Mouse (Mus musculus) kidney, postnatal 0 days (tissue): ENCODE data around the gene Rps18. TPM values are rescaled to one million over a fixed set of nuclear protein-coding genes. Genes with fewer than 3 reads are reported as not detected.
"Not testable (repeated sequence)": the region's sequence is repeated elsewhere in the genome, so short reads cannot be mapped to it uniquely, and the experiment has no call there.

Experiments
- ATAC-seq: fragments of 200-750 bp; cut with Nextera tagmentation; replicated peaks from 2 replicates; pipeline ENCODE4 v1.8.0; 2017; ENCODE audit warnings: low read depth, moderate number of reproducible peaks, moderate TSS enrichment, moderate library complexity; ENCODE audit not compliant: low FRiP score
- DNase-seq: peaks from one replicate; pipeline ENCODE4 v3.0.0-alpha.2; 2016; ENCODE audit warnings: low spot score
- H3K27ac ChIP-seq: fragments of 300-500 bp; sonication (generic); 2 replicates; pipeline ENCODE4 v1.5.1; 2014; ENCODE audit warnings: mild to moderate bottlenecking
- H3K27me3 ChIP-seq: fragments of 300-500 bp; sonication (generic); 2 replicates; pipeline ENCODE4 v1.6.1; 2014; ENCODE audit warnings: low read length, mixed read lengths; ENCODE audit not compliant: insufficient read depth
- H3K36me3 ChIP-seq: fragments of 300-500 bp; sonication (generic); 2 replicates; pipeline ENCODE4 v1.6.1; 2014; ENCODE audit warnings: low read length, mixed read lengths; ENCODE audit not compliant: insufficient read depth
- H3K4me1 ChIP-seq: fragments of 300-500 bp; sonication (generic); replicated peaks from 2 replicates; pipeline ENCODE4 v1.6.1; 2014; ENCODE audit warnings: antibody characterized with exemption, low read length, mixed read lengths; ENCODE audit not compliant: insufficient read depth
- H3K4me2 ChIP-seq: fragments of 300-500 bp; sonication (generic); 2 replicates; pipeline ENCODE4 v1.6.1; 2014; ENCODE audit warnings: mild to moderate bottlenecking, low read length, moderate library complexity, mixed read lengths
- H3K4me3 ChIP-seq: fragments of 300-500 bp; sonication (generic); replicated peaks from 2 replicates; pipeline ENCODE4 v1.5.1; 2014; ENCODE audit warnings: low read depth, low read length
- H3K9ac ChIP-seq: fragments of 300-500 bp; sonication (generic); 2 replicates; pipeline ENCODE4 v1.6.1; 2014; ENCODE audit warnings: low read depth, low read length
- H3K9me3 ChIP-seq: fragments of 300-500 bp; sonication (generic); replicated peaks from 2 replicates; pipeline ENCODE4 v1.6.1; 2016; ENCODE audit warnings: low read length, inconsistent platforms, mixed read lengths
- CTCF ChIP-seq: IDR thresholded peaks from 2 replicates; pipeline ENCODE4 v1.5.1; 2016; ENCODE audit warnings: antibody characterized with exemption, low read depth, mild to moderate bottlenecking, moderate library complexity
- WGBS: fragments of 180-500 bp; shearing (Covaris S2); extraction: QIAGEN DNeasy Blood & Tissue Kit; methylation state at CpG from one replicate; pipeline ENCODE4 v1.1.7; 2014; 5-methylcytosine and 5-hydroxymethylcytosine counted together
- polyA plus RNA-seq: library from polyadenylated mRNA; unstranded; fragments of >200 nt; fragmentation: Nextera tagmentation; extraction: Ambion mirVana; gene quantifications from 2 replicates; pipeline ENCODE4 v1.2.1, GENCODE M21; 2015

The Rps18 gene
- 2,059 and 2,304 TPM in 2 replicates for polyA plus RNA-seq

- Histone ChIP-seq H3K27ac (peak within 1 kb of the TSS; percentile 91), H3K9me3 (no peaks in the 10 kb centered on the region), H3K4me1 (peaks cover 26% of the 10 kb centered on the region), H3K27me3 (no peaks in the 10 kb centered on the region), H3K9ac (peak within 1 kb of the TSS; percentile 94), H3K4me2 (peak within 1 kb of the TSS; percentile 84), H3K4me3 (peak within 1 kb of the TSS; percentile 94), H3K36me3 (peaks cover 33% of the 10 kb centered on the region)
- under 1% methylated on average over 50 of the region's 50 CpGs for WGBS
- peak; percentile 99 for DNase-seq
- peak; percentile 81 for ATAC-seq
- TF ChIP-seq CTCF: peak; percentile 42
These were observed at the start of gene Rps18, which contains the start of gene Vps52 for GRCm38 (mm10) chr17:33955555-33956214. Gene Rps18 (minus strand): TSS chr17:33956001. Gene Vps52 (plus strand): TSS chr17:33955812.

GRCm38 (mm10) chr17:34003426-34003825, 47.6 kb upstream of the Rps18 start:
- Histone ChIP-seq H3K27ac (no peak overlapping the region), H3K36me3 (no peaks in the 10 kb centered on the region), H3K4me1 (no peaks in the 10 kb centered on the region), H3K9me3 (no peaks in the 10 kb centered on the region), H3K27me3 (no peaks in the 10 kb centered on the region), H3K9ac (no peak overlapping the region), H3K4me2 (no peak overlapping the region), H3K4me3 (no peak overlapping the region)
- DNase-seq (no peak), ATAC-seq (no peak)
- 5% methylated on average over 5 of the region's 5 CpGs for WGBS
- peak; percentile 83 for TF ChIP-seq CTCF

- H3K27ac ChIP-seq, DNase-seq, H3K4me3 ChIP-seq, H3K4me2 ChIP-seq, H3K36me3 ChIP-seq, H3K9ac ChIP-seq, H3K9me3 ChIP-seq, H3K4me1 ChIP-seq, H3K27me3 ChIP-seq, ATAC-seq: not testable (repeated sequence)
- 40% methylated on average over 2 of the region's 2 CpGs for WGBS
These were observed 45.0 kb upstream of the Rps18 start for GRCm38 (mm10) chr17:34000796-34001195.

GRCm38 (mm10) chr17:34000150-34000537, 44.3 kb upstream of the Rps18 start, which contains the start of gene H2-K1:
Gene H2-K1 (minus strand): TSS chr17:34000347.
- ATAC-seq (peak; percentile 93), DNase-seq (peak; percentile 85)
- Histone ChIP-seq H3K9me3 (no peaks in the 10 kb centered on the region), H3K9ac (peak within 1 kb of the TSS; percentile 47), H3K27me3 (no peaks in the 10 kb centered on the region), H3K27ac (no peak within 1 kb of the TSS), H3K4me3 (peak within 1 kb of the TSS; percentile 64), H3K36me3 (no peaks in the 10 kb centered on the region), H3K4me2 (peak within 1 kb of the TSS; percentile 99), H3K4me1 (no peaks in the 10 kb centered on the region)
- TF ChIP-seq CTCF: no peak
- 0% methylated on average over 26 of the region's 30 CpGs for WGBS

- WGBS: 2% methylated on average over 83 of the region's 87 CpGs
- Histone ChIP-seq H3K27ac (no peak overlapping the region), H3K4me2 (peak overlapping the region; percentile 99), H3K4me1 (no peaks in the 10 kb centered on the region), H3K36me3 (no peaks in the 10 kb centered on the region), H3K27me3 (no peaks in the 10 kb centered on the region), H3K4me3 (peak overlapping the region; percentile 64), H3K9me3 (no peaks in the 10 kb centered on the region), H3K9ac (peak overlapping the region; percentile 47)
- peak; percentile 38 for ATAC-seq
- TF ChIP-seq CTCF: no peak
- no peak for DNase-seq
These were observed 43.7 kb upstream of the Rps18 start for GRCm38 (mm10) chr17:33999341-34000149.

DNA sequence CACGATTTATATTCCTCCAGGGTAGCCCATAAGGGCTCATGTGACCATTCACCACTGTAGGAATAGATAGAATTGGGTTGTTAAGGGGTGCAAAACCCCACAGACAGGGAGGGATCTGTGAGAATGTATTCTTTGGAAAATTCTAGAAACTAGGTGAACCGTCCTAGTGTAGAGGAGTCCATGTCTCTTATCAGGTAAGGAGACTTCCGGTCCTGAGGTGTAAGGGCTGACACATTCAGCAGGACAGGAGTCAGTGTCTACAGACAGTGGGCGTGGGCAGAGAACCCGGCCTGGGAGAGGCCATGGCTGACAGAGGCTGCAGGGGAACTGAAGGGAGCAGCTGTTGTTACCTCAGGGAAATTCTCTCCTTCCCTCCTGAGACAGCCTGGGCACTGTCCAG, 42.9 kb upstream of the Rps18 start:
- not testable (repeated sequence) for H3K27me3 ChIP-seq, ATAC-seq, H3K4me1 ChIP-seq, H3K4me2 ChIP-seq, H3K4me3 ChIP-seq, H3K9ac ChIP-seq, H3K9me3 ChIP-seq, H3K36me3 ChIP-seq, H3K27ac ChIP-seq, DNase-seq
- 55% methylated on average over 5 of the region's 5 CpGs for WGBS

- not testable (repeated sequence) for H3K27ac ChIP-seq, H3K4me1 ChIP-seq, H3K27me3 ChIP-seq, H3K4me2 ChIP-seq, H3K9ac ChIP-seq, H3K36me3 ChIP-seq, H3K9me3 ChIP-seq, ATAC-seq, DNase-seq, H3K4me3 ChIP-seq
- WGBS: 85% methylated on average over 2 of the region's 2 CpGs
These were observed 41.2 kb upstream of the Rps18 start for GRCm38 (mm10) chr17:33997025-33997424.
